Mouse (Mus musculus): Measurements from ENCODE around the gene Eml1. TPM values are rescaled to one million over a fixed set of nuclear protein-coding genes. Genes with fewer than 3 reads are reported as not detected.

Eml1 gene
- polyA plus RNA-seq, 2 experiments: 38.4 to 44.4 TPM

GRCm38 (mm10) chr12:108564910-108565506 is 194.3 kb downstream of the Eml1 start:
- no peak overlapping the region for H3K4me2 ChIP-seq (replicated peaks; ENCODE audit: low read depth, low read length, severe bottlenecking)
- TF ChIP-seq POLR2A (IDR thresholded peaks at IDR 0.05; ENCODE audit: borderline replicate concordance, extremely low read depth, insufficient read depth, insufficient read length): no peak
- H3K9ac ChIP-seq (ENCODE audit: low read depth, low read length, severe bottlenecking): no peak overlapping the region
- H3K4me1 ChIP-seq (ENCODE audit: control insufficient read depth, insufficient read depth, low read length): no peaks in the 10 kb centered on the region
- no peaks in the 10 kb centered on the region for H3K9me3 ChIP-seq (ENCODE audit: control insufficient read depth, low read length)
- H3K27me3 ChIP-seq (ENCODE audit: control insufficient read depth, insufficient read depth, low read length): no peaks in the 10 kb centered on the region
- DNase-seq (ENCODE audit: low spot score): no peak
- no peak for ATAC-seq (ENCODE audit: low FRiP score, low read depth)
- 80% methylated on average over 12 of the region's 12 CpGs for WGBS
- H3K4me3 ChIP-seq (replicated peaks; ENCODE audit: low read length): no peak overlapping the region
- H3K27ac ChIP-seq (replicated peaks; ENCODE audit: low read depth, low read length): no peak overlapping the region
- H3K36me3 ChIP-seq (ENCODE audit: control insufficient read depth, insufficient read depth, low read length): peaks cover 5% of the 10 kb centered on the region; the same call in 1 of the 2 replicates

- Histone ChIP-seq H3K9ac (ENCODE audit: low read depth, low read length, severe bottlenecking) (no peak overlapping the region), H3K9me3 (ENCODE audit: control insufficient read depth, low read length) (no peaks in the 10 kb centered on the region), H3K4me1 (ENCODE audit: control insufficient read depth, insufficient read depth, low read length) (no peaks in the 10 kb centered on the region), H3K27ac (replicated peaks; ENCODE audit: low read depth, low read length) (no peak overlapping the region), H3K36me3 (ENCODE audit: control insufficient read depth, insufficient read depth, low read length) (peaks cover 4% of the 10 kb centered on the region; the same call in 1 of the 2 replicates), H3K4me2 (replicated peaks; ENCODE audit: low read depth, low read length, severe bottlenecking) (no peak overlapping the region), H3K27me3 (ENCODE audit: control insufficient read depth, insufficient read depth, low read length) (no peaks in the 10 kb centered on the region), H3K4me3 (replicated peaks; ENCODE audit: low read length) (no peak overlapping the region)
- WGBS: 76% methylated on average over 7 of the region's 7 CpGs
- TF ChIP-seq POLR2A (IDR thresholded peaks at IDR 0.05; ENCODE audit: borderline replicate concordance, extremely low read depth, insufficient read depth, insufficient read length): no peak
- DNase-seq (ENCODE audit: low spot score): no peak
- ATAC-seq (ENCODE audit: low FRiP score, low read depth): no peak
These were observed 208.6 kb downstream of the Eml1 start for GRCm38 (mm10) chr12:108579156-108579871.

DNA sequence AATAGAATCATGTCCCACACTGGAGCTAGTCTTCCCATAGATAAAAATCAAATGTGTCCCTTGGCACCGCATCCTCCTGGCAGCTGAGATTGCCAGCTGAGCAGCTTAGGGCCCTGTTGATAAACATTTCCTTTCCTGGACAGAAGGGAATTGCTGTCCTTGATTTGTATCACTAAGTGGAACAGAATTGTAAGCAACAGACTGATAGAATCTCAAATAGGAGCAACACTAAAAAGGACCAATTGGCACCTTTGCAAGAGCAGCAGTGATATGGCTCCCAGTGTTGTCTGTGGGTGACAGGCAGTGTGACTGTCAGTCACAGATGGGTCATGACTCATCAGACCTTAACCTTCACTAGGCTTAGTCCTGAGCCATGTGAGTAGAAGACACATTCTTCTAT is 213.0 kb downstream of the Eml1 start:
- no peak for ATAC-seq (ENCODE audit: low FRiP score, low read depth)
- H3K9ac ChIP-seq (ENCODE audit: low read depth, low read length, severe bottlenecking): no peak overlapping the region
- H3K4me1 ChIP-seq (ENCODE audit: control insufficient read depth, insufficient read depth, low read length): no peaks in the 10 kb centered on the region
- no peaks in the 10 kb centered on the region for H3K27me3 ChIP-seq (ENCODE audit: control insufficient read depth, insufficient read depth, low read length)
- peaks cover 10% of the 10 kb centered on the region; the same call in 1 of the 2 replicates for H3K36me3 ChIP-seq (ENCODE audit: control insufficient read depth, insufficient read depth, low read length)
- no peak overlapping the region for H3K4me2 ChIP-seq (replicated peaks; ENCODE audit: low read depth, low read length, severe bottlenecking)
- no peak overlapping the region for H3K4me3 ChIP-seq (replicated peaks; ENCODE audit: low read length)
- DNase-seq (ENCODE audit: low spot score): no peak
- WGBS: 83% methylated on average over 1 of the region's 1 CpGs
- H3K9me3 ChIP-seq (ENCODE audit: control insufficient read depth, low read length): no peaks in the 10 kb centered on the region
- no peak for TF ChIP-seq POLR2A (IDR thresholded peaks at IDR 0.05; ENCODE audit: borderline replicate concordance, extremely low read depth, insufficient read depth, insufficient read length)
- no peak overlapping the region for H3K27ac ChIP-seq (replicated peaks; ENCODE audit: low read depth, low read length)

Other genes starting within 250 kb of the Eml1 start
- 55.1 and 62.5 TPM in 2 replicates for gene Setd3, start 191.6 kb upstream of the Eml1 start, polyA plus RNA-seq (2012; rRNA removed)
- 75.4 and 76.1 TPM in 2 replicates for gene Setd3, start 191.6 kb upstream of the Eml1 start, polyA plus RNA-seq (2014; fragmentation: Nextera tagmentation; extraction: Ambion mirVana)
- gene Ccnk, start 191.4 kb upstream of the Eml1 start, polyA plus RNA-seq (2012; rRNA removed): 37.7 and 46.2 TPM in 2 replicates
- gene Ccnk, start 191.4 kb upstream of the Eml1 start, polyA plus RNA-seq (2014; fragmentation: Nextera tagmentation; extraction: Ambion mirVana): 5.5 and 6.0 TPM in 2 replicates
- 9.9 and 13.1 TPM in 2 replicates for gene Ccdc85c, start 95.5 kb upstream of the Eml1 start, polyA plus RNA-seq (2012; rRNA removed)
- 6.1 and 6.4 TPM in 2 replicates for gene Ccdc85c, start 95.5 kb upstream of the Eml1 start, polyA plus RNA-seq (2014; fragmentation: Nextera tagmentation; extraction: Ambion mirVana)
- gene Hhipl1, start 64.7 kb upstream of the Eml1 start, polyA plus RNA-seq (2012; rRNA removed): 2.7 and 3.0 TPM in 2 replicates
- 0.58 and 1.5 TPM in 2 replicates for gene Hhipl1, start 64.7 kb upstream of the Eml1 start, polyA plus RNA-seq (2014; fragmentation: Nextera tagmentation; extraction: Ambion mirVana)
- gene Cyp46a1, start 36.6 kb upstream of the Eml1 start, polyA plus RNA-seq (2012; rRNA removed): 24.8 and 30.8 TPM in 2 replicates
- gene Cyp46a1, start 36.6 kb upstream of the Eml1 start, polyA plus RNA-seq (2014; fragmentation: Nextera tagmentation; extraction: Ambion mirVana): 6.4 and 6.6 TPM in 2 replicates
- gene Evl, start 183.8 kb downstream of the Eml1 start, polyA plus RNA-seq (2012; rRNA removed): 181 and 192 TPM in 2 replicates
- 82.3 and 93.2 TPM in 2 replicates for gene Evl, start 183.8 kb downstream of the Eml1 start, polyA plus RNA-seq (2014; fragmentation: Nextera tagmentation; extraction: Ambion mirVana)